ENCODE assay signal across 30 mouse cellular contexts in the genomic region with DNA sequence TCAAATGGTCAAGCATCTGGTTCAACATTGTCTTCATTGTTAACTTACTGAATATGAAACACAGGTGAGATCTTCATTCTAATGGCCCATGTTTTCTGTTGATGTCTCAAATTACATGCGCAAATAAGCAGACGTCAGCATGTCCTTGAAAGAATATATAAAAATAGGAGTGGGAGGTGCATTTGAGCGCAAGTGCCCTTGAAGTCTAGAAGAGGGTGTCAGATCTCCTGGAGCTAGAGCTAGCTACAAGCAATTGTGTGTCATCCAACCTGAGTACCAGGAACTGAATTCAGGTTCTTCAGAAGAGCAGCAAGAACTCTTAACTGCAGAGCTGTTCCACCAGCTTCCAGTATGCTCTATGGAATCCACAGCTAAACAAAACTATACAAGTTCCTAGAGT.
"Had no signal": no experiment of that assay in that cellular context is flagged by ENCODE, and none has a peak within 500 bp of the region (broad histone marks: within the 10 kb centered on the region; RNA-seq: fewer than 3 reads in every experiment).

No protein-coding gene starts in this region.

- DNase-seq: heart, postnatal 10 days; heart, postnatal 14 days; heart, postnatal 36 days; heart, postnatal 4 days; kidney, adult 11 months; kidney, adult 18-20 months; kidney, adult 2 months; kidney, adult 8-10 months; kidney, adult 9 months; kidney, postnatal 10 days; kidney, postnatal 14 days; kidney, postnatal 25 days; kidney, postnatal 36 days; kidney, postnatal 4 days; layer of hippocampus, adult 9-11 months; layer of hippocampus, postnatal 36 days had no signal

- H3K4me3 ChIP-seq: heart, embryonic 10.5 days; heart, embryonic 12.5 days; heart, embryonic 13.5 days; heart, embryonic 15.5 days; hindbrain, embryonic 10.5 days; hindbrain, embryonic 12.5 days; hindbrain, embryonic 13.5 days; hindbrain, embryonic 15.5 days; intestine, embryonic 15.5 days; kidney, embryonic 15.5 days; layer of hippocampus, adult 2 months had no signal

- H3K27ac ChIP-seq: heart, embryonic 10.5 days; heart, embryonic 13.5 days; heart, embryonic 15.5 days; hindbrain, embryonic 10.5 days; hindbrain, embryonic 12.5 days; hindbrain, embryonic 14.5 days; hindbrain, embryonic 15.5 days; hindbrain, postnatal 0 days; intestine, embryonic 15.5 days; kidney, embryonic 15.5 days; kidney, postnatal 0 days; layer of hippocampus, adult 2 months had no signal

- H3K4me1 ChIP-seq: intestine, embryonic 15.5 days had no signal
